Mouse (Mus musculus) ES-E14 (cell line): Measurements from ENCODE around the gene Cltrn. TPM values are rescaled to one million over a fixed set of nuclear protein-coding genes. Genes with fewer than 3 reads are reported as not detected.

ENCODE experiments used
- DNase-seq: peaks from one replicate; pipeline ENCODE4 v3.0.0-alpha.2; 2013; ENCODE audit warnings: low read depth, low spot score
- H3K27ac ChIP-seq: 2 replicates; pipeline ENCODE4 v1.5.1; 2012; ENCODE audit warnings: low read depth, mild to moderate bottlenecking, low read length, moderate library complexity, mixed read lengths; ENCODE audit not compliant: poor library complexity, insufficient read depth, severe bottlenecking
- H3K36me3 ChIP-seq: 2 replicates; pipeline ENCODE4 v1.6.1; 2012; ENCODE audit warnings: mild to moderate bottlenecking, low read length, moderate library complexity, mixed read lengths; ENCODE audit not compliant: control insufficient read depth, poor library complexity, insufficient read depth, severe bottlenecking
- H3K4me1 ChIP-seq, 2 experiments: fragments of 150-350 bp in 1 of 2; sonication (generic) in 1 of 2; 2 replicates each; pipeline ENCODE4 v1.6.1; 2012; ENCODE audit warnings: low read length in 2 of 2, mild to moderate bottlenecking in 1 of 2, mixed read lengths in 1 of 2; ENCODE audit not compliant: control insufficient read depth in 2 of 2, insufficient read depth in 2 of 2, poor library complexity in 1 of 2
- H3K4me3 ChIP-seq, 2 experiments: fragments of 150-350 bp in 1 of 2; sonication (generic) in 1 of 2; 2 replicates each; pipeline ENCODE4 v1.5.1; 2012; ENCODE audit warnings: low read length in 2 of 2, low read depth in 1 of 2, mild to moderate bottlenecking in 1 of 2, mixed read lengths in 1 of 2; ENCODE audit not compliant: insufficient read depth in 1 of 2, poor library complexity in 1 of 2, severe bottlenecking in 1 of 2
- H3K9ac ChIP-seq: 2 replicates; pipeline ENCODE4 v1.6.1; 2012; ENCODE audit warnings: low read depth, mild to moderate bottlenecking, low read length, mixed read lengths; ENCODE audit not compliant: poor library complexity, insufficient read depth, severe bottlenecking
- H3K9me3 ChIP-seq: fragments of 150-350 bp; sonication (generic); 2 replicates; pipeline ENCODE4 v1.6.1; 2012; ENCODE audit warnings: low read depth, mild to moderate bottlenecking, low read length; ENCODE audit not compliant: control insufficient read depth, insufficient read depth
- CHD2 ChIP-seq: IDR thresholded peaks from 2 replicates; pipeline ENCODE4 v1.6.1; 2014; ENCODE audit warnings: mild to moderate bottlenecking, low read depth, low read length, inconsistent platforms
- HCFC1 ChIP-seq: IDR thresholded peaks from 2 replicates; pipeline ENCODE4 v1.6.1; 2012; ENCODE audit warnings: low read length, inconsistent platforms, borderline replicate concordance; ENCODE audit not compliant: insufficient read depth
- MAFK ChIP-seq: IDR thresholded peaks from 2 replicates; pipeline ENCODE4 v1.6.1; 2014; ENCODE audit warnings: mild to moderate bottlenecking, low read depth, low read length, inconsistent platforms; ENCODE audit not compliant: insufficient read depth
- ZC3H11A ChIP-seq: IDR thresholded peaks from 2 replicates; pipeline ENCODE4 v1.6.1; 2012; ENCODE audit warnings: low read depth, mild to moderate bottlenecking, inconsistent platforms, low read length, borderline replicate concordance
- ZNF384 ChIP-seq: IDR thresholded peaks from 2 replicates; pipeline ENCODE4 v1.6.1; 2012; ENCODE audit warnings: low read depth, low read length, inconsistent platforms
- in situ Hi-C, 2 experiments: fragments of 600-800 bp; cut with MboI; formaldehyde crosslinking; loops; one replicate each; pipeline ENCODE4 v1.15.1; 2025; ENCODE audit warnings: low sequenced_read_pairs in 2 of 2, inconsistent platforms in 1 of 2; ENCODE audit not compliant: unreplicated experiment in 2 of 2
- total RNA-seq: library from RNA; depleted of rRNA; stranded (reverse); fragments of 300-350 nt; gene quantifications from 2 replicates; pipeline ENCODE4 v1.2.3, GENCODE M21; 2012

The Cltrn gene
- total RNA-seq, 1 experiment = not detected

DNA sequence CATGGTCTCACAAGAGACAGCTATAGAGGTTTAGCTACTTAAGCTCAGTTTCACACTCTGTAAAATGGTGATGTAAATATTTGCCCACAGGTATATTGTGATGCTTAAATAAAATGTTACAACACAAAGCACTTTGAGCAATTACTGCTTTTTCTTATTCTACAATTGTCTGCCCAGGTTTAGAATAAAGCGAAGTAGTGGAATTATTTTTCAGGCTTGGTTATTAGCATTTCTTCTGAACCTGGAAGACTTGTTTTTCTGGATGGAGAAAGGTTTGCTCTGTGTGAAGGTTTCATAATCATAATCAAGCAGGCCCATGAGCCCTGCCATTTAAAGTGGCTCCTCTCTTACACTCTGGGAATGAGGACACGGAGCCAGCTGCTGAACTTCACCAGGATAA lies 50.4 kb downstream of the Cltrn start, which contains the start of gene Ace2:
Gene Ace2 (plus strand): TSS at position 301 of the 400 bp plus-strand sequence.
- Histone ChIP-seq H3K27ac (no peak within 1 kb of the TSS), H3K4me3 (no peak within 1 kb of the TSS), H3K36me3 (no peaks in the 10 kb centered on the region), H3K9ac (no peak within 1 kb of the TSS), H3K4me1 (no peaks in the 10 kb centered on the region), H3K9me3 (no peaks in the 10 kb centered on the region)
- TF ChIP-seq CHD2 (no peak), HCFC1 (no peak), ZC3H11A (no peak), ZNF384 (no peak), MAFK (no peak)
- DNase-seq = no peak
- in situ Hi-C loops = no loop called here

DNA sequence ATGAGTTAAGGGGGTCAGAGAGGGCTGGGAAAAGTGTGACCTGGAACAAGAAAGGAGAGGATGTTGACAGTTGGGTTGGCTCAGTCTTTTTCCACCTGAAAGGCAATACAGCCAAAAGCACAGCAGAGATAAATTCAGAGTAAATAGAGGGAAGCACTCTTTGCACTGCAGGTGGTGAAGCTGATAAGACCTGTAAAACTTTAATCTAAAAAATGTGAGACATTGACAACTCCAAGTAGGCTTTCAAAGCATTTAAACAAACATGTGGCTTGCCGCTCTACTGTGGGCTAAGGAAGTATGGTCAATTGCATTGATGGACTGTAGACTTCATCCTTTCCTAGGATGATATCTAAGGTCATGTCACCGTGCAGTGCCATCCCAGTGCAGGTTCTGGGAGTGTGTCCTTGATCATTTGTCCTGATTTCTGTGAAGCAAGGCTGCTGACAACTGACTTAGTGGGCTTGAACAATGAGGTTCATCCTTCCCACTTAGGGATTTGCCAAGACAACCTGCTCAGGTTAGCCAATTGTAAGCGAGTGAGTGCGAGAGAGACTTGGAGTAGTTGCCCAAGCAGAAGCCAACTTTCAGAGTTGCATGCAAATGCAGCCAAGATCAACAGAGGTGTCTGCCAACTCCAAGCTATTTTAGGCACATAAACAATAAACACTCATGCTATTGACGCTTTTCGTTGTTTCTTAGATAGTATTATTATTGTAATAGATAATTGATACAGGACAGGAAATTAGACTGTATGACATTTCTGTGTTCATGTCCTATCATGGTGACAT lies 57.0 kb downstream of the Cltrn start:
- no peaks in the 10 kb centered on the region for H3K36me3 ChIP-seq
- in situ Hi-C loops = no loop called here
- no peak overlapping the region for H3K27ac ChIP-seq
- H3K4me1 ChIP-seq = no peaks in the 10 kb centered on the region
- DNase-seq = no peak
- H3K9ac ChIP-seq = no peak overlapping the region
- no peak overlapping the region for H3K4me3 ChIP-seq
- no peak for TF ChIP-seq ZNF384
- H3K9me3 ChIP-seq = no peaks in the 10 kb centered on the region

DNA sequence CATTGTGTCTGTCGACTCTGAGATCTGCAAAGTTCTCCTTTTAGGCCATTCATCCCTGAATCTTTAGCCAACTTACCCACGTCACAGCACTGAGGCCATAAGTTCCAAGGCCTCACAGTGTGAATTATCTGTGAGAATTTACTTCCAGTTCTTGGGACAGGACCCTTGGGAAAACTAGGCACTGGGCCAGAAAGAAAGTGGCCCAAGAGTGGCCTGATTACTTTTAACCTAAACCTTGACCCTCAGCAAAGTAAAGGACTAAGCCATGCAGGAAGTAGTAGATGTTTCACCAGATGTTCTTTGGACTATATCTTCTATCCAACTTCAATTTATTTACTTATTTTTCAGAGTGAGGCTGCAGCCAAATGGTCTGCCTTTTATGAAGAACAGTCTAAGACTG lies 64.1 kb downstream of the Cltrn start:
- Histone ChIP-seq H3K9me3 (no peaks in the 10 kb centered on the region), H3K4me3 (no peak overlapping the region), H3K27ac (no peak overlapping the region), H3K4me1 (no peaks in the 10 kb centered on the region), H3K36me3 (no peaks in the 10 kb centered on the region), H3K9ac (no peak overlapping the region)
- no peak for DNase-seq
- TF ChIP-seq CHD2 = no peak
- in situ Hi-C loops = no loop called here

DNA sequence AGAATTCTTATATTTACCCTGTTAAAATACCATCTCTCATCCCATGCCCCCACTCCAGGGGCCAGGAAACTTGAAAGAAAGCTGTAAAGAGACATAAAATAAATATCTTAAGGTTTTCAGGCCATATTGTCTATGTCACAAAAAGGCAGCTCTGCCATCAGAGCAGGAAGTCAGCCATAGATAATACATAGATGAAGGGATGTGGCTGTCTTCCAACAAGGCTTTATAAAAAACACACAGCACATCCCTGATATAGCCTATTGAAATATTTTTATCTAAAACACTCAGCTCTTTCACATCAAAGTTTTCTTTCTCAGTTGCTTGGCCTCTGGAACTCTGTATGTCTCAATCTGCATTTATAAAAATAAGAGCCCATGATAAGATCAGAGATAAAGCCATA lies 65.0 kb downstream of the Cltrn start:
- no peak overlapping the region for H3K4me3 ChIP-seq
- H3K9me3 ChIP-seq = no peaks in the 10 kb centered on the region
- H3K27ac ChIP-seq = no peak overlapping the region
- H3K36me3 ChIP-seq = no peaks in the 10 kb centered on the region
- no peak overlapping the region for H3K9ac ChIP-seq
- H3K4me1 ChIP-seq = no peaks in the 10 kb centered on the region
- no peak for TF ChIP-seq HCFC1
- TF ChIP-seq ZC3H11A = no peak
- TF ChIP-seq ZNF384 = no peak
- TF ChIP-seq CHD2 = no peak
- TF ChIP-seq MAFK = no peak
- DNase-seq = no peak
- in situ Hi-C loops = no loop called here

DNA sequence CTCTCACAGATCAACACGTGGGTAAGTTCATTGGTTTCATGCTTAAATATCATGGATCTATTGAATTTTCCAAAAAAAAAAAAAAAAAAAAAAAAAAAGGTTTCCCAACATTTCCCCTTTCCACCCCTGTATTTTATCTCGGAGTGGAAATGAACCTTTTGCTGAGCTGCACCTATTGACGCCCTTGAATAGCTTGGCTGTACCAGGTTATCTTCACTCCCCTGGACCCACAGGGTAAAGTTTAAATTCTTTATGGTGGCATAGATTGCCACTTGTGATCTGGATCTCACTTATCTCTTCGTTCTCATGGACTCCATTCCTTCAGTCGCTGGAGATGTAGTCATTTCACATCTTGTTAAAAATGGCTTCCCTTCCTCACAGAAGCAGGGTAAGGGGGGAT lies 66.0 kb downstream of the Cltrn start:
- in situ Hi-C loops = no loop called here

More for the DNA sequence above, 66.0 kb downstream of the Cltrn start:
- no peak overlapping the region for H3K27ac ChIP-seq
- no peak overlapping the region for H3K4me3 ChIP-seq
- no peaks in the 10 kb centered on the region for H3K4me1 ChIP-seq
- H3K36me3 ChIP-seq = no peaks in the 10 kb centered on the region
- H3K9ac ChIP-seq = no peak overlapping the region
- TF ChIP-seq HCFC1 (no peak), CHD2 (no peak)
- H3K9me3 ChIP-seq = no peaks in the 10 kb centered on the region
- DNase-seq = no peak
